Mouse (Mus musculus) C2C12 (cell line): ENCODE measurements around the gene Pgls. TPM values are rescaled to one million over a fixed set of nuclear protein-coding genes. Genes with fewer than 3 reads are reported as not detected.

Source experiments
- H3K27me3 ChIP-seq: one replicate; pipeline ENCODE4 v1.6.1; 2011; ENCODE audit not compliant: control insufficient read depth, insufficient read depth, insufficient read length
- H3K36me3 ChIP-seq: one replicate; pipeline ENCODE4 v1.6.1; 2011; ENCODE audit not compliant: control insufficient read depth, insufficient read depth
- H3K4me3 ChIP-seq: one replicate; pipeline ENCODE4 v1.5.1; 2011; ENCODE audit warnings: mild to moderate bottlenecking, control low read depth; ENCODE audit not compliant: poor library complexity, insufficient read depth, severe bottlenecking
- H3K79me2 ChIP-seq: one replicate; pipeline ENCODE4 v1.6.1; 2011; ENCODE audit not compliant: control insufficient read depth, insufficient read depth
- H3K79me3 ChIP-seq: one replicate; pipeline ENCODE4 v1.6.1; 2011; ENCODE audit warnings: low read depth, control low read depth
- H3ac ChIP-seq: one replicate; pipeline ENCODE3; 2011; ENCODE audit warnings: low read depth; ENCODE audit not compliant: control insufficient read depth, insufficient read length
- CEBPB ChIP-seq: IDR thresholded peaks from one replicate; pipeline ENCODE4 v1.6.1; 2011; ENCODE audit warnings: low read depth, mild to moderate bottlenecking, control low read depth, moderate library complexity
- CTCF ChIP-seq: IDR thresholded peaks from one replicate; pipeline ENCODE4 v1.5.1; 2011; ENCODE audit not compliant: control insufficient read depth, insufficient read depth, insufficient read length
- FOSL1 ChIP-seq: IDR thresholded peaks from one replicate; pipeline ENCODE4 v1.8.0; 2011; ENCODE audit warnings: mild to moderate bottlenecking, low read length; ENCODE audit not compliant: poor library complexity, insufficient read depth, severe bottlenecking
- MAX ChIP-seq: IDR thresholded peaks from one replicate; pipeline ENCODE4 v1.6.1; 2011; ENCODE audit warnings: mild to moderate bottlenecking, control low read depth
- MYOD1 ChIP-seq: IDR thresholded peaks from one replicate; pipeline ENCODE4 v1.6.1; 2011; ENCODE audit warnings: low read depth; ENCODE audit not compliant: control insufficient read depth, insufficient read length
- MYOG ChIP-seq: IDR thresholded peaks from one replicate; pipeline ENCODE4 v1.6.1; 2011; ENCODE audit not compliant: control insufficient read depth, insufficient read length; ENCODE audit errors: extremely low read depth
- USF1 ChIP-seq: IDR thresholded peaks from one replicate; pipeline ENCODE4 v1.6.1; 2011; ENCODE audit warnings: low read depth, mild to moderate bottlenecking, control low read depth, moderate library complexity
- polyA plus RNA-seq: library from polyadenylated mRNA; unstranded; fragments of >200 nt; fragmentation: generic; extraction: Trizol; gene quantifications from one replicate; pipeline ENCODE4 v1.2.1, GENCODE M21; 2012; ENCODE audit warnings: missing spikeins

The Pgls gene
- polyA plus RNA-seq, 1 experiment, result 231 TPM

GRCm38 (mm10) chr8:71597451-71597850, 5.5 kb downstream of the Pgls start, which contains the start of gene Fam129c:
Gene Fam129c, plus strand, starts transcription at chr8:71597648.
- peaks cover 16% of the 10 kb centered on the region for H3K79me2 ChIP-seq
- H3K4me3 ChIP-seq, result no peak within 1 kb of the TSS
- peak within 1 kb of the TSS; percentile 28 for H3ac ChIP-seq
- H3K79me3 ChIP-seq, result peaks cover 10% of the 10 kb centered on the region
- TF ChIP-seq MAX, result no peak
- no peak for TF ChIP-seq USF1
- no peak for TF ChIP-seq MYOD1
- no peak for TF ChIP-seq CEBPB
- no peak for TF ChIP-seq MYOG
- no peak for TF ChIP-seq FOSL1
- TF ChIP-seq CTCF, result no peak
- peaks cover 3% of the 10 kb centered on the region for H3K36me3 ChIP-seq
- H3K27me3 ChIP-seq, result no peaks in the 10 kb centered on the region

- H3K79me3 ChIP-seq, result peaks cover under 1% of the 10 kb centered on the region
- no peaks in the 10 kb centered on the region for H3K27me3 ChIP-seq
- H3K4me3 ChIP-seq, result no peak overlapping the region
- H3K36me3 ChIP-seq, result peaks cover 3% of the 10 kb centered on the region
- H3ac ChIP-seq, result no peak overlapping the region
- peaks cover 7% of the 10 kb centered on the region for H3K79me2 ChIP-seq
- no peak for TF ChIP-seq MYOG
- TF ChIP-seq USF1, result no peak
- no peak for TF ChIP-seq MYOD1
- no peak for TF ChIP-seq CTCF
- no peak for TF ChIP-seq FOSL1
- no peak for TF ChIP-seq MAX
- TF ChIP-seq CEBPB, result no peak
Observed at GRCm38 (mm10) chr8:71598375-71598774, 6.4 kb downstream of the Pgls start.

- Histone ChIP-seq H3K4me3 (no peak overlapping the region), H3K36me3 (peaks cover 3% of the 10 kb centered on the region), H3K79me3 (no peaks in the 10 kb centered on the region), H3K79me2 (peaks cover 2% of the 10 kb centered on the region), H3ac (no peak overlapping the region), H3K27me3 (no peaks in the 10 kb centered on the region)
- TF ChIP-seq CEBPB (no peak), MYOG (no peak), USF1 (no peak), FOSL1 (no peak), MAX (no peak), MYOD1 (no peak), CTCF (no peak)
Observed at GRCm38 (mm10) chr8:71598841-71599240, 6.9 kb downstream of the Pgls start.

- TF ChIP-seq USF1 (no peak), CTCF (no peak), FOSL1 (no peak), MAX (no peak), MYOD1 (no peak), MYOG (no peak), CEBPB (no peak)
- Histone ChIP-seq H3K4me3 (no peak overlapping the region), H3K27me3 (no peaks in the 10 kb centered on the region)
Observed at GRCm38 (mm10) chr8:71601939-71602665, 10.1 kb downstream of the Pgls start.

GRCm38 (mm10) chr8:71602666-71603334, 10.8 kb downstream of the Pgls start:
- Histone ChIP-seq H3K36me3 (no peaks in the 10 kb centered on the region), H3K27me3 (no peaks in the 10 kb centered on the region), H3ac (no peak overlapping the region), H3K79me3 (no peaks in the 10 kb centered on the region), H3K4me3 (no peak overlapping the region), H3K79me2 (no peaks in the 10 kb centered on the region)
- TF ChIP-seq CEBPB, result no peak
- no peak for TF ChIP-seq USF1
- TF ChIP-seq CTCF, result no peak
- TF ChIP-seq FOSL1, result no peak
- no peak for TF ChIP-seq MAX
- no peak for TF ChIP-seq MYOD1
- no peak for TF ChIP-seq MYOG

More at GRCm38 (mm10) chr8:71601939-71602665, 10.1 kb downstream of the Pgls start:
- no peak overlapping the region for H3ac ChIP-seq
- H3K79me2 ChIP-seq, result no peaks in the 10 kb centered on the region
- no peaks in the 10 kb centered on the region for H3K36me3 ChIP-seq
- H3K79me3 ChIP-seq, result no peaks in the 10 kb centered on the region
